Mouse (Mus musculus) lung, embryonic 15.5 days (tissue): Measurements from ENCODE around the gene Atp11a. TPM values are rescaled to one million over a fixed set of nuclear protein-coding genes. Genes with fewer than 3 reads are reported as not detected.

Experiments
- ATAC-seq: fragments of 200-750 bp; cut with Nextera tagmentation; 2 replicates; pipeline ENCODE4 v1.8.0; 2017; ENCODE audit warnings: moderate number of reproducible peaks, borderline replicate concordance; ENCODE audit not compliant: low FRiP score, low TSS enrichment; ENCODE audit errors: extremely low read depth
- H3K27ac ChIP-seq: fragments of 300-500 bp; sonication (generic); 2 replicates; pipeline ENCODE4 v1.5.1; 2015; ENCODE audit warnings: moderate library complexity, mild to moderate bottlenecking, inconsistent platforms
- H3K27me3 ChIP-seq: fragments of 300-500 bp; sonication (generic); 2 replicates; pipeline ENCODE4 v1.6.1; 2015; ENCODE audit warnings: inconsistent platforms
- H3K36me3 ChIP-seq: fragments of 300-500 bp; sonication (generic); 2 replicates; pipeline ENCODE4 v1.6.1; 2015; ENCODE audit warnings: inconsistent platforms
- H3K4me1 ChIP-seq: fragments of 300-500 bp; sonication (generic); 2 replicates; pipeline ENCODE4 v1.6.1; 2015; ENCODE audit warnings: inconsistent platforms
- H3K4me2 ChIP-seq: fragments of 300-500 bp; sonication (generic); 2 replicates; pipeline ENCODE4 v1.6.1; 2015; ENCODE audit warnings: inconsistent platforms, mild to moderate bottlenecking, moderate library complexity
- H3K4me3 ChIP-seq: fragments of 300-500 bp; sonication (generic); 2 replicates; pipeline ENCODE4 v1.5.1; 2015; ENCODE audit warnings: mild to moderate bottlenecking, inconsistent platforms
- H3K9ac ChIP-seq: fragments of 300-500 bp; sonication (generic); 2 replicates; pipeline ENCODE4 v1.6.1; 2015; ENCODE audit warnings: inconsistent platforms
- H3K9me3 ChIP-seq: fragments of 300-500 bp; sonication (generic); 2 replicates; pipeline ENCODE4 v1.6.1; 2016; ENCODE audit warnings: inconsistent platforms
- WGBS: fragments of 180-500 bp; shearing (Covaris S2); methylation state at CpG from one replicate; pipeline ENCODE4 v1.1.7; 2015; 5-methylcytosine and 5-hydroxymethylcytosine counted together
- polyA plus RNA-seq: library from polyadenylated mRNA; unstranded; fragments of >200 nt; fragmentation: Nextera tagmentation; extraction: Ambion mirVana; gene quantifications from 2 replicates; pipeline ENCODE4 v1.2.1, GENCODE M21; 2015

Atp11a gene
- polyA plus RNA-seq, 1 experiment from 2014 or later, result 21.8 TPM

DNA sequence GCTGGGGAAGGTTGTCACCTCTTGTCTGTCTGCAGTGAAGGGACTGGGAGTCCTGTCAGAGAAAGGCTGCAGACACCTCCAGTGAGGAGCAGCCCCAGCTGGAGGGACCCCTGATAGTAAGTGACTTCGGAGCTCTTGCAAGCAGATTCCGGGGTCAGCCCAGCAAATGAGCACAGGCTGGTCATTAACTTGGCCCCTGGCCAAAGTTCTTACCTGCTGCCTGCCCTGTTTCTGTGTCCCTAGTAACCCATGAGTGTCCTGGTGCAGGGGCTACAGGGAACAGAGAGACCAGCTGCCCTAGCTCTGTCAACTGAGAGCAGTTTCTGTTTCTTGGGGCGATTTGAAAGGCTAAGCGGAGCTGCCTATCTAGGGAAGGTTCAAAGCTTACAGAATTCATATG, 17.1 kb downstream of the Atp11a start:
- no peak overlapping the region for H3K9ac ChIP-seq
- no peaks in the 10 kb centered on the region for H3K27me3 ChIP-seq
- H3K36me3 ChIP-seq, result no peaks in the 10 kb centered on the region
- H3K4me2 ChIP-seq, result no peak overlapping the region
- no peak for ATAC-seq
- no peak overlapping the region; the same call in 1 of the 2 replicates for H3K27ac ChIP-seq
- peaks cover 45% of the 10 kb centered on the region for H3K4me1 ChIP-seq
- H3K9me3 ChIP-seq, result no peaks in the 10 kb centered on the region
- 50% methylated on average over 4 of the region's 4 CpGs for WGBS
- H3K4me3 ChIP-seq, result no peak overlapping the region

DNA sequence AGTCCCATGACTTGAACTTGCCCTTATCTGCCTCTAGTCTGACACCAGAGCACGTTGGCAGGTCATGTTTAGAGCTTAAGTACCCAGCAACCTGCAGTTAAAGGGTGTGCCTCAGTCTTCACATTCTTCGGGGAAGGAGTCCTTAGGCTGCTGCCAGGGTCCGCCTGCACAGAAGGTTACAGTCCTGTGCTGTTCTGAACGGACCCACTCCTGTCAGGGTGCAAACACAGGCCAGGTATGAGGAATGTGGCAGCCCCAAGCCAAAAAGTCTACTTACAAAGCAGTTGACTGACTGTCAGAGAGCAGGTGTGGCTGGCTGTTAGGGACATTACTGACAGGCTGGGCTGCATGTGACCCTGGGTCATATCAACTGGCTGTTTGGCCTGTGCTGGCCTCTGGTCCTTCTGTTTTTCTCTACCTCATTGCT, 18.1 kb downstream of the Atp11a start:
- Histone ChIP-seq H3K4me3 (no peak overlapping the region), H3K36me3 (no peaks in the 10 kb centered on the region), H3K9me3 (no peaks in the 10 kb centered on the region), H3K27ac (peak overlapping the region; percentile 59), H3K4me1 (peaks cover 54% of the 10 kb centered on the region), H3K4me2 (no peak overlapping the region), H3K27me3 (no peaks in the 10 kb centered on the region), H3K9ac (no peak overlapping the region)
- peak; percentile 63 for ATAC-seq
- WGBS, result 26% methylated on average over 4 of the region's 4 CpGs

DNA sequence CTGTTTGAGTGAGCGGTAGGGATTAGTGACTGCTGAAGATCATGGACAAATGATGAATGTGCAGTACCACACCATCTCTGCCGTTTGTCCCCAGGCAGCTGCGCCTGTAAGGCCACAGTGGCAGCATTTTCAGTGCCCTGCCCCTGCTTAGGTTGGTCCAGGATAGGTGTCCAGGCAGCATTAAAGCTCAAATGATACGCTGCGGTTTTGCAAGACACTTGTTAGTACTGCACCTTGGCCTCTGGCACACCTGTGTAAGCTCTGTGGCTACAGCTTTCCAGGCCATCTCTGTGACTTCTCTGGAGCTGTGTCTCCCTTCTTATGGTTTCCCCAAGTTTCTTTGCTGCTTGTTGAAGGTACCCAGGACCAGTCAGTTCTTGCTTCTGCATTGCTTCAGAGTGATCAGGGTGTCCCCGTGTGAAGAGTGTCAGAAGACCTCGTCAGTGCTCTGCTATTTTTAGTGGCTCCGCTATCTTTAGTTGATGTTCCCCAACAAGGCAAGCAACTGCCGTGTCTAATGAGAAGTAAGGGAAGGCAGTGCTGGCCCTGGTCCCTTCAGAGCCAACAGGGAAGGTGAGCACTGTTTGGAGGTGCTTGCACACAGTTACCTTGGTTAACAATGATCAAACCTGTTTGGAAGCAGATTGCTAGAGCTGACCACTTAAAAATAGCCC, 18.6 kb downstream of the Atp11a start:
- WGBS, result 58% methylated on average over 9 of the region's 9 CpGs
- Histone ChIP-seq H3K4me1 (peaks cover 53% of the 10 kb centered on the region), H3K36me3 (no peaks in the 10 kb centered on the region), H3K4me2 (no peak overlapping the region), H3K4me3 (no peak overlapping the region), H3K9me3 (no peaks in the 10 kb centered on the region), H3K27me3 (no peaks in the 10 kb centered on the region), H3K27ac (peak overlapping the region; percentile 59; the same call in 1 of the 2 replicates), H3K9ac (no peak overlapping the region)
- ATAC-seq, result no peak

DNA sequence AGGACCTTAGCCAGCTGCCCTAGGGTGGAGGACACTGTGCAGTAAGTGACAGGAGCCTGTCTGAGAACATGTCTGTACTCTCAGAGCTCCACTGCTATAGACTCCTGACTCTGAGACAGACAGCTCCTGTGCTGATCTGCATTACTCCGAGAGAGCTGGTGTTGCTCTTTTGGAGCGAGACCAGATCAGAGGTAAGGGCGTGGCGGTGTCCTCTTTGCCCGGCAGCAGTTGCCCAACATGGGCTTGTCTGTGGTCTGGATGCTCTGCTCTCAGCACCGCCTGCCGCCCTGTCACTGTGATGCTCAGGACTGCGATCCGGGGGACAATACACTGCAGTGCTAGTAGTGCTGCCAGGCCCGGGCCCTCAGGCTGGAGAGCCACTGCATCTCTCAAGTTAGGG, 19.4 kb downstream of the Atp11a start:
- WGBS, result 73% methylated on average over 10 of the region's 10 CpGs
- no peak overlapping the region for H3K27ac ChIP-seq
- H3K4me2 ChIP-seq, result no peak overlapping the region
- no peaks in the 10 kb centered on the region for H3K27me3 ChIP-seq
- H3K4me3 ChIP-seq, result no peak overlapping the region
- ATAC-seq, result no peak
- H3K4me1 ChIP-seq, result peaks cover 52% of the 10 kb centered on the region
- no peaks in the 10 kb centered on the region for H3K9me3 ChIP-seq
- no peak overlapping the region for H3K9ac ChIP-seq
- no peaks in the 10 kb centered on the region for H3K36me3 ChIP-seq

DNA sequence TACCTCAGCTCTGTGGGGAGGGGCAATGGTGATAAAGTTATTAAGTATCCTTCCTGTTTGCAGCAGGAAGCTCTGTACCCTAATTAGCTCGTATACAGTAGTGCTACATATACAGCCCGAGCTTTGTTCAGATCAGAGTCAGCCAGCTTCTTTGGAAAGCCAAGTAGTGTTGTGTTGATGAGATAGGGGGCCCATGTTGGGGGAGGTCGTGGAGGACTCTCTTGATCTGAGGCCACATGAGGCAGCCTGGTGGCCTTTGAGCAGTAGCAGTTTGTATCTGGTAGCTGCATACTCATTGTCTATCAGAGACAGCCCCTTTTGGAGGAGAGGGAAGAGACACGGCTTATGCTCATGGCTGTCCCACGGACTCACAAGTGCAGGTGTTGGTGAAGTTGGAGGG, 20.4 kb downstream of the Atp11a start:
- Histone ChIP-seq H3K4me2 (no peak overlapping the region), H3K4me1 (peaks cover 52% of the 10 kb centered on the region), H3K27me3 (no peaks in the 10 kb centered on the region), H3K9me3 (no peaks in the 10 kb centered on the region), H3K4me3 (no peak overlapping the region), H3K9ac (no peak overlapping the region), H3K36me3 (no peaks in the 10 kb centered on the region), H3K27ac (no peak overlapping the region)
- ATAC-seq, result no peak
- 47% methylated on average over 5 of the region's 5 CpGs for WGBS

DNA sequence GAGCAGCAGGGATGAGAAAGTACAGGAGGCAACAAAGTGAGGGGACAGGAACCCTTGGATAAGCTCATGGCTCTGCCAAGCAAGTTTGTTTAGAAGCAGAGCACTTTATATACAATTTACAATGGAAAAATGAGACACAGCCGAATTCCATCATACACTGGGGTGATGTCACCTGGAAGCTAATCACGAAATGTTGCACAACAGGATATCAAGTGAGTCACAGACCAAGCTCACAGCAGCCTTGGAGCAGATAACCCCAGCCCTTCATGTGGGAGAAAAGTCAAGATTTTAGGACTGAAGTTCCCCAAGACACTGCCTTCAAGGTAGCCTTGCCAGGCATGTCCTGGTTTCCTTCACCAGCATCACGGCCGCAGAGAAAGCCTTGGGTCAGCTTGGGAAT, 22.7 kb downstream of the Atp11a start:
- H3K4me3 ChIP-seq, result no peak overlapping the region
- no peaks in the 10 kb centered on the region for H3K9me3 ChIP-seq
- no peaks in the 10 kb centered on the region for H3K27me3 ChIP-seq
- 50% methylated on average over 4 of the region's 4 CpGs for WGBS
- no peak overlapping the region for H3K4me2 ChIP-seq
- no peak for ATAC-seq
- peaks cover 43% of the 10 kb centered on the region for H3K4me1 ChIP-seq
- H3K27ac ChIP-seq, result no peak overlapping the region
- no peak overlapping the region for H3K9ac ChIP-seq
- H3K36me3 ChIP-seq, result no peaks in the 10 kb centered on the region

DNA sequence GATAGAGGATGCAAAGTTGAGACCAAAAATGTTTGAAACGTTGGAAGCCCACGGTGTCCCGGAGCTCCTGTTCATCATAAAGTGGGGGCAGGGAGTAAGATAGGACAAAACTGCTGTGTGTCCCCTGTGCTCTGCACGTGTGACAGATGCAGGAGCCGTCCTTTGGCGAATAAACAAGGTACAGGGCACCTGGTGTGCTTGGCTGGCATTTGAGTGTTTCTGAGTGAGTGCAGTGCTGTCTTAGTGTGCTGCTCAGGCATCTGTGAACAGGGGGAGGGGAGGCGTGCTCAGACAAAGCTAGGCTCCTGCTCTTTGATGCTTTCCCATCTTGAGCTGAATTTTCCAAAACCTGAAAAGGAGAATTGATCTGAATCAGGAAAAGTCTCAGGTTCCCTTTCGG, 28.7 kb downstream of the Atp11a start:
- Histone ChIP-seq H3K36me3 (no peaks in the 10 kb centered on the region), H3K27me3 (no peaks in the 10 kb centered on the region), H3K4me3 (no peak overlapping the region), H3K9me3 (no peaks in the 10 kb centered on the region), H3K4me2 (no peak overlapping the region), H3K27ac (no peak overlapping the region), H3K4me1 (peaks cover 36% of the 10 kb centered on the region), H3K9ac (no peak overlapping the region)
- 53% methylated on average over 8 of the region's 8 CpGs for WGBS
- ATAC-seq, result no peak

DNA sequence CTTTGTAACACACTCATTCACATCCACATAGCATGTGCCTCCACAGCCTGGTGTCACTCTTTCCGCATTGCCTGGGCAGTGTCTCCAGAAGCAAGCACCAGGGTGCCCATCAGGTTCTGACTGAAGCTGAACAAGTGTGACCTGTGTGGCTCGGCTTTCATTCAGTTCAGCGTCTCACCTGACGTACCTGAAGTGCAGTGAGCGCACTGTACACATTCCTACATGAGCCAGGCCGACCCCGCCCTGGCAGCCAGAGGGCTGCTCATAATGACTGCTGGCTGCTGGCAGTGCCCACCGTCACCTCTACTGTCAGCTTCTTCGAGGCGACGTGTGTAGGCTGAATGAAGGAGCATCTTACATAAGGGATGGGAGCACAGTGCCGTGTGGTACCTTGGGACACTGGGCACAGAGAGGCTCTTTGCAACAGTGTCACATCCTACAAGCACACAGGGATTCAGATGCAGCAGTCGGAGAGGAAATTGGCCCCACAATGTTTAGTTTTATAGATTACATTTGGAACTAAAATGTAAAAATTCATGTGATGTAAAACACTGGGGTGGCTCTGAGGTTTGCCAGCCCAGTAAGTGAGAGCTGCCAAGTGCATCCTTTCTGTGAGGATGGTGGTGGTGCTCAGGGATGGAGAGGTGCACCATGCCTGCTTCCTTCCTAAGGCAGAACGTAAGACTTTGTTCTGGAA, 29.6 kb downstream of the Atp11a start:
- H3K27me3 ChIP-seq, result no peaks in the 10 kb centered on the region
- H3K27ac ChIP-seq, result no peak overlapping the region
- 63% methylated on average over 14 of the region's 14 CpGs for WGBS
- peaks cover 36% of the 10 kb centered on the region for H3K4me1 ChIP-seq
- no peak overlapping the region for H3K4me2 ChIP-seq
- no peaks in the 10 kb centered on the region for H3K36me3 ChIP-seq
- no peak overlapping the region for H3K9ac ChIP-seq
- H3K9me3 ChIP-seq, result no peaks in the 10 kb centered on the region
- H3K4me3 ChIP-seq, result no peak overlapping the region
- no peak for ATAC-seq

DNA sequence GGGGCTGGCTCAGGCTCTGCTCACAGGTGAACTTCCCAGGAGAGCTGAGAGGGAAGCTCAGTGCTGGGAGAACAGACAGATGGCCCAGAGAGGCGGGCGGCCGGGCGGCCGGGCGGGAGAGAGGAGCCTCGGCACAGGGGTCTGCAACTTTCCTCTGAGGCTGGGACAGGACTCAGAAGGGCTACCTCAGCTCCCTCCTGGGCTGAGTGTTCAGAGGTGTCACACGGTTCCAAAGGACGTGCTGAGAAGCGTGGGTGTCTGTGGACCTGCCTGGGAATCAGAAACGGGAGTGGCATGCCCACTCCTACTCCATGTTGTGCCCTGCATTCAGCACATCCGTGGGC, 30.1 kb downstream of the Atp11a start:
- Histone ChIP-seq H3K9me3 (no peaks in the 10 kb centered on the region), H3K4me3 (no peak overlapping the region), H3K27ac (no peak overlapping the region), H3K4me1 (peaks cover 36% of the 10 kb centered on the region), H3K9ac (no peak overlapping the region), H3K36me3 (no peaks in the 10 kb centered on the region), H3K27me3 (no peaks in the 10 kb centered on the region), H3K4me2 (no peak overlapping the region)
- 85% methylated on average over 12 of the region's 12 CpGs for WGBS
- no peak for ATAC-seq

DNA sequence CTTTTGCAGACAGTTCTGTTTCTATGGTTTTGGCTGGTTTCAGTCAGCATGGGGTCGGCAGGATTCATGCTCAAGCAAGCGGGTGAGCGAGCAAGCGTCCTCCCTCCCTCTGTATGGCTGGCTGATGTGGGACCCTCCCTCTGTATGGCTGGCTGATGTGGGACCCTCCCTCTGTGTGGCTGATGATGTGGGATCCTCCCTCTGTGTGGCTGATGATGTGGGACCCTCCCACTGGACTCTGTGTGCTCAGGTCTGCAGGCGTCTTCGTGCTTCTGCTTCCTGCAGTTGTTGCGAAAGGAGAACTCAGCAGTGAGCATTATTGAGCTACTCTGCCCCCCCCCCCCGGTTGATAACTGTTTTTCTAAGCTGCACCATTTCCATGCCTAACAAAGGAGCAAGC, 30.6 kb downstream of the Atp11a start:
- H3K9ac ChIP-seq, result no peak overlapping the region
- WGBS, result 72% methylated on average over 8 of the region's 8 CpGs
- no peak overlapping the region for H3K27ac ChIP-seq
- no peaks in the 10 kb centered on the region for H3K36me3 ChIP-seq
- peaks cover 36% of the 10 kb centered on the region for H3K4me1 ChIP-seq
- no peak overlapping the region for H3K4me2 ChIP-seq
- H3K9me3 ChIP-seq, result no peaks in the 10 kb centered on the region
- ATAC-seq, result no peak
- no peak overlapping the region for H3K4me3 ChIP-seq
- no peaks in the 10 kb centered on the region for H3K27me3 ChIP-seq

DNA sequence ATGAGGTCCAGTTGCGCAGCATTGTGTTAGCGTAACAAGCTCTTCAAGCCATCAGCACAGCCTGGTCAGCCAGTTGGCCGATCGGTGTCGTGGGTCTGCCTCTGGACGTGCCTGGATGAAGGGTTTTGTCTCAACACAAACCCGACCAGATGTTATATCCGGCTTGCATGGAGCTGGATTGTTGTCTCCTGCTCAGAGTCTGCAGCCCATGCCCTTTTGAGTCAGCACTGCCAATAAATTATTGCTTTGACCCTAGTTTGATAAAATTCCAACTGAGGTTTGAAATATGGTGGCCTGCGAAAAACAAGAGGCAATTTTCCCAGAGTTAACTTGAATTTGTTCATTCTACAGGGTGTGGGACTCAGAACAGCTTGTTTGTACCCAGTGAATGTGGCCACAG, 31.9 kb downstream of the Atp11a start:
- WGBS, result 61% methylated on average over 9 of the region's 9 CpGs
- Histone ChIP-seq H3K36me3 (no peaks in the 10 kb centered on the region), H3K9ac (no peak overlapping the region), H3K4me1 (peaks cover 32% of the 10 kb centered on the region), H3K4me2 (no peak overlapping the region), H3K9me3 (no peaks in the 10 kb centered on the region), H3K4me3 (no peak overlapping the region), H3K27ac (peak overlapping the region; percentile 35), H3K27me3 (no peaks in the 10 kb centered on the region)
- no peak for ATAC-seq

DNA sequence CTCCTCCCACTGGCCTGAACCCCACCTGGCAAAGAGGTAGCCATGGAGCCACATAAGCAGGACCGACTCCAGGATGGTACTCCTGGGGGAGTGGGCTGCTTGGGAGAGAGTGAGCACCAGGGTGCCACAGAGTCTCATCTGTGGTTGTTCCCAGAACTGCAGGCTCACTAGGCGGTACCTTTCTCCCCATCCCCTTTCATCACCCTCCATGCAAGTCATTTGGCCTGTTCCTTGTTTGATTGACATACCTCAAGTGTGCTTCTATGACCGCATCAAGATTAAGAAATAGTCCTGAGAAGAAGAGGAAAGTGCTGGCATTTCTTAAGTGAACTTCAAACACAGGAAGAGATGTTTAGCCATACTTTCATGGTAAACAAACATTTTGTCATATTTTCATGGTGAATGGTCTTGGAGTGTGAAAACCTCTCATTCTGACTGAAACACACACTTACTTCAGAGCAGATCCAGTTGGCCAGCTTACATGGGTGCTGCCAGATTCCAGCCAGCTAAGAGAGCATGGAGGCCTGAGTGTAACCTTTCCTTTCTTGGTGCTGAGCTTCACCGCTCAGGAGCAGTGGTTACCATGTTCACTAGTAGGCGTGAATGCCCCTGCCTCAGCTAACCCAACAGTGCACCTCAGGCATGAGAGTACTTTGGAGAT, 38.3 kb downstream of the Atp11a start:
- ATAC-seq, result peak; percentile 25; the same call in 1 of the 2 replicates
- Histone ChIP-seq H3K27me3 (no peaks in the 10 kb centered on the region), H3K36me3 (no peaks in the 10 kb centered on the region), H3K9ac (no peak overlapping the region), H3K4me2 (no peak overlapping the region), H3K4me1 (peaks cover 16% of the 10 kb centered on the region), H3K9me3 (no peaks in the 10 kb centered on the region), H3K27ac (peak overlapping the region; percentile 19; the same call in 1 of the 2 replicates), H3K4me3 (no peak overlapping the region)
- 65% methylated on average over 5 of the region's 5 CpGs for WGBS
